Mouse (Mus musculus) megakaryocyte progenitor cell, adult 5-6 weeks (primary cell): Measurements from ENCODE around the gene Acox1. TPM values are rescaled to one million over a fixed set of nuclear protein-coding genes. Genes with fewer than 3 reads are reported as not detected.
A peak's percentile ranks its signal among the peaks of the same experiment; 100 is the strongest.

Experiments
- ATAC-seq: replicated peaks from 2 replicates; pipeline ENCODE4 v1.8.0; 2016; ENCODE audit warnings: mild to moderate bottlenecking, moderate TSS enrichment, inconsistent platforms; ENCODE audit not compliant: poor library complexity
- total RNA-seq, 2 experiments: library from RNA; stranded (forward) in 1 of 2; stranded (reverse) in 1 of 2; fragments of 157-497, 149-512 nt in 1 of 2; fragments of 200-1000 nt in 1 of 2; gene quantifications; 2 replicates each; pipeline versions ENCODE4 v1.2.3 to v1.2.4; 2015 to 2017

Acox1 gene
- total RNA-seq, 2 experiments from 2014 or later = 15.9 to 16.2 TPM

GRCm38 (mm10) chr11:116170003-116170800 is 28.6 kb downstream of the Acox1 start:
- ATAC-seq = no peak

DNA sequence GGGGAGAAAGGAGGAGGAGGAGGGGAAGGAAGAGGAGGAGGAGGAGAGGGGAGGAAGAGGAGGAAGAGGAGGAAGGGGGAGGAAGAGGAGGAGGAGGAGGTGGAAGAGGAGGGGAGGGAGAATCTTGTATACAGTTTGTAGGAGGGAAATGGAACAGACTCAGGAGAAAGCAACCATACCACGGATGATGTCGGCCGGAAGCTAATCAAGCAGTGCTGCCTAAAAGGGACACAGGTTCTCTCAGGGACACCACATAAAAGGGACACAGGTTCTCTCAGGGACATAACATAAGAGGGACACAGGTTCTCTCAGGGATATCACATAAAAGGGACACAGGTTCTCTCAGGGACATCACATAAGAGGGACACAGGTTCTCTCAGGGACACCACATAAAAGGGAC is 29.6 kb downstream of the Acox1 start:
- no peak for ATAC-seq

- peak; percentile 100 for ATAC-seq
Observed at GRCm38 (mm10) chr11:116167884-116168439, 30.9 kb downstream of the Acox1 start, which contains the start of gene Fbf1. Gene Fbf1, minus strand, starts transcription at chr11:116168166.

- ATAC-seq = no peak
Observed at GRCm38 (mm10) chr11:116167232-116167631, 31.6 kb downstream of the Acox1 start.

DNA sequence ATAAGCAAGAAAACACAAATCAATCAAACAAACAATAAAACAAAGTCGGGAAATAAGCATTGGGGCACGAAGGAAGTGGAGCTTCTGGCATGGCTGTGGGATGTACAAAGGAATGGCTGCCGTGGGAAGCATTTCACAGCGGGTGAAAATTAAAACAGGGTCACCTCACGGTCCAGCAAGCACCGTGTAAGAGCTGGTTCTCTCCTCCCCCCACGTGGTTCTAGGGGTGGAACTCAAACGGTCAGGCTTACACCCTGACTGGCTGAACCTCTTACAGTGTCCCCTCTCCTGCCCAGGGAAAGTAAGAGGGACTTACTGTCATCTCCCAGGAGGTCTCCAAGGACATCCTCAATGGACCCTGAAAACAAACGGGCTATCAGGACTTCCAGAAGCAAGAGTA is 35.8 kb downstream of the Acox1 start:
- no peak for ATAC-seq

- no peak for ATAC-seq
Observed at GRCm38 (mm10) chr11:116162146-116162545, 36.7 kb downstream of the Acox1 start.

DNA sequence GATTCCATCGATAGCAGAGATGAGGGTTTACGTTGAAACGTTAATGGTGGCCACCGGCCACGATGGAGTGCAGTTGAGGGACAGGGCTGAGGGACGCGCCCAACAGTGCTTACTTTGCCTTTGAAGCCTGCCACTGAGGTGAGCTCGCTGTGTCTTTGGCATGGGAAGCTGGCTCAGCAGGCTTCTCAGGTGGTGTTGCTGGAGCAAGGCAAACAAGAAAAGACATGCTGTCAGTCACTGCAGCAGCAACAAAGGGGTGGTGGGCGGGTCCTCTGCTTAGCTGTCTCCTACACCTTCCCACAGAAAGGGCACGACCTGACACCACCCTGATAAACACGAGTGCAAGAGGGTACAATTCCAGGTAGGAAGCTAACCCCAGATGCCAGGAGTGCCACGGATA is 37.5 kb downstream of the Acox1 start:
- ATAC-seq = no peak

GRCm38 (mm10) chr11:116150960-116151359 is 47.9 kb downstream of the Acox1 start:
- peak; percentile 73 for ATAC-seq

- ATAC-seq = no peak
Observed at GRCm38 (mm10) chr11:116149341-116149740, 49.5 kb downstream of the Acox1 start.

DNA sequence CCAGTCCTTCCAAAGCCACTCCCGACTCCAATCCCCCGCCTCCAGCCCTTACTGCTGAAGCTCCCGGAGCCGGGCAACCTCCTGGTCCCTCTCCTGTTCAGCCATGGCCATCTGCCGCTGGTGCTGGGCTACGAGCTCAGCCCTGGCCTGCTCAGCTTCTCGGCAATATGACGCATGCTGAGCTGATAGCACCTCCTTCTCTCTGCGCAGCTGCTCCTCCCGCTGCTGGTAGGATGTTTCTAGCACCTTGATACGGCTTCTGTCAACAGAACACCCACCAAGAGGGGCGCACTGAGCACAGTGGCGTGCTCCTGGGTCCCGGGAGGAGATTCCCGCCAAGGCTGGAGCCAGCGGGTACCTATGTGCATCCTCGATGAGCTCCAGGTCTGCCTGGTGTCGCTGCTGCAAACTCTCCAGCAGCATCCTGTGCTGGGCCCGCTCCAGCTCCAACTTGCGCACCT is 50.1 kb downstream of the Acox1 start:
- ATAC-seq = no peak

GRCm38 (mm10) chr11:116146294-116146985 is 52.4 kb downstream of the Acox1 start:
- ATAC-seq = no peak

DNA sequence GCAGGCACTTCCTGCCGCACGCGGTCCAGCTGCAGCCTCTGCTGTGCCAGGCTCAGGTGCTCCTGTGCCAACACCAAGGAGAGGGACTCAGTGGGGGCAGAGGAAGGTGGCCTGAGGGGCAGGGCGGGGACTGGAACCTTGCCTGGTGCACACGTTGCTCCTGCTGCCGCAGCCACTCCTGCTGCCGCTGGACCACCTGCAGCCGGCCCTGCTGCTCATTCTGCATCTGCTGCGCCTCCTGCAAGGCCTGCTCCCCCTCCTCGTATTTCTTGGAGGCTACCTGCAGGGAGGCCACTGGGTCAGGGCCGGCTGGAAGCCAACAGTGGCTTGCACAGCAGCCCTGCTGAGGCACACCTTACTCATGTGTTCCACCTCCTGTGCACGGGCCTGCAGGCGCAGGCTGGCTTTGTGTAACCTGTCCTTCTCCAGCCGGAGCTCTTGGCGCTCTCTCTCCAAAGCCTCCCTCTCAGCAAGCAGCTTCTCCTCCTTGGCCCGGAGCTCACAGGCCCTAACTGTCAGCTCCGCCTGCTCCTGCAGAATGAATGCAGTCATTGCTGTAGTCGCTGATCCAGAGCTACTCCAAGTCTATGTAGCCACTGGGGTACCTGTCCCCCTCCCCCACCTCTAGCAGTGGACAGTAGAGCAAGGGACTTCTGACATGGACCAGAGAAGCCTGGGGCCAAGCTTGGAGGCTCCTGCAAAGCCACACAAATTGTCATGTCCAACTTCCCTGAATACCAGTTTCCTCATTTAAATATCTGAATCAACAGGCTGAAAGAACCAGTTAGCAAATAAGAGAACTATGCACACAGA is 53.2 kb downstream of the Acox1 start:
- ATAC-seq = no peak

GRCm38 (mm10) chr11:116143468-116143867 is 55.4 kb downstream of the Acox1 start:
- ATAC-seq = no peak

DNA sequence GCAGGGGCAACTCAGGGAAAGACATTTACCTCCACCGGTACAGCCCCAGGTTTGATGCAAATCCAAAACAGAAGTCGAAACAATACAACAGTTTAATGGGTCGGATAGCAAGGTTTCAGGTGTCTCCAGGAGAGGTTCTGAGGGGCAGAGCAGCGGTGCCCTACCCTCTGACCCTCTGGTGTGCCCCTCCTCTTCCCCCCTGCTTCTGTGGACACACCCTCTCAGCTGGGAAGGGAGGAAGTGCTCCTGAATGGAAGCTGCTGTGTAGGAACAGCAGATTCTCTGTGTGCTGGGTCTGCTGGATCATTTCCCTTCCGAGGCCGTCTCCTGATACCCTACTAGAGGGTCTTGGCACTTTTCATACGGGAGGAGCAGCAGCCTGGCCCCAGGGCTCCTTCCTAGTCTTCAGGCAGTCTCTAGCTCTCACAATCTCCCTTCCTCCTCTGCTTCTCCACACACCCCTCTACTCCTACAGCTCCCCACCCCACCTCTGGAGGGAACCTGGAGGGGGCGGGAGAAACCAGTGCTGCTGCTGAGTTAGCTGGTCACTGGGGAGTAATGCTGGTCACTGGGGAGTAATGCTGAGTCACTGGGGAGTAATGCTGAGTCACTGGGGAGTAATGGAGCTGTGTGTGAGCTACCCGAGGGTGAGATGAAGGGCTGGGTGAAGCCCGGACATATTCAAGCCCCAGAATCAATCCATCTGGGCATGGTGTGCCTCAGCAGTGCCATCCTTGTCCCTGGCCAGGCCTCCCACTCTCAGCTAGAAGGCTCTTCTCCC is 56.4 kb downstream of the Acox1 start:
- ATAC-seq = no peak

DNA sequence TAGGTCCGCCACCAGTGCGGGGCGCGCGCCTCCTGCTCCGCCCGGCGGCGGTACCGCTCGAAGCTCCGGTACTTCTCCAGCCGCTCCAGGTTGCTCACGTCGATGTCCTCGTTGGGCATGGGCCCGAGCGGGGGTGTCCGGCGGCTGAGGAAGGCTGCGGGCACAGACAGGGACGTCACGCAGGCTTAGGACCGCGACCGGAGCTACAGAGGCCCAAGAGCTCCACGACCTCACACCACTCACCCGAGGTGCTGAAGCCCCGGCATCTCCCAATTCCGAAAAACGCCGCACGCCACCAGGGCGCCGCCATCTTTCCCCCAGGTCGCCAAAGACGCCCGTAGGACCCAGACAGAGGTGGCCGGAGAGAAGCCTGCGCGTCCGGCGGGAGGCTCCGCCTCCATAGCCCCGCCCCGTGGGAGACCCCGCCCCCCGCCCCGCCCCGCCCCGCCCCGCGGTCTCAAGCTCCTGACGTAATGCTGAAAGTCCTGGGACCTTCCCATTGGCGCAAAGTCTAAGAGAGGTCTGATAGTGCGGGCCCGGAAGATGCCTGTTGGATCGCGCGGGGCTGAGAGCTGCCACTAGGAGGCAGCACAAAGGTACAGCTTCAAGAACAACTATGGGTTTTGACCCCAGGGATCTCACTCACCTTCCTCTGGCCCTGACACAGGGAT is 60.2 kb downstream of the Acox1 start, which contains the start of gene Mrpl38:
TSS of gene Mrpl38 (minus strand) at position 401 of the 671 bp plus-strand sequence.
- ATAC-seq = peak; percentile 93

DNA sequence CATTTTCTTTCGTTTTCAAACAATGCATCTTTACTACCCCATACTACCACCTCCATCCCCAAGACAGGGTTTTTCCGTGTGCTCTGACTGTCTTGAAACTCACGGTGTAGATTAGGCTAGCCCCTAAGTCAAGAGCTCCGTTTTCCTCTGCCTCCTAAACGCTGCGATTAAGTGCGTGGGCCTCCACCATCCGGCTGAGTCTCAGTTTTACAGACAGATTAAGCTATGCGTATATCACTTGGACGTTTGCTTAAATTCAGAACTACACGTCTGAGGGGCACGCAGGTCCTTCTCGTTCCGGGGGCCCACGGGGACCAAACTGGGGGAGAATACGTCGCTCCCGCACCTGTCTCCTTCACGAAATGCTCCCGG is 60.8 kb downstream of the Acox1 start:
- ATAC-seq = no peak

GRCm38 (mm10) chr11:116134171-116134570 is 64.7 kb downstream of the Acox1 start:
- ATAC-seq = no peak

DNA sequence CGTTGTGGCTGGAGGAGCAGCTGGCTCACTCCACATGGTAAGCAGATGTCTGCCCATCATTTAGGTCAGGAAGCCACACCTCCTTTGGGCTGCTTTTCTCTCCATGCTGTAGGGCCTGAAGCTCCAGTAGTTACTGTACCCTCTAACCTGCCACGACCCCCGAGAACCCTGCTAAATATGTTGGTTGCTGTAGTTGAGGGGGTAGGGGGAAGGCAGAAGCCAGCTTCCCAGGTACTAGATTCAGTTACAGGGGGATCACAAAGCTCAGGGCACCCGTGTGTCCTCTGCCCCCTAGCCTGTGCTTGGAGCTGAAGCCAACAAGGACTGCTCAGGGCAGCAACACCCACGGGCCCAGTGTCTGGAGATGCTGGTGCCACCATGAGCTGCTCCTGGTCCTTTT is 65.3 kb downstream of the Acox1 start:
- ATAC-seq = no peak
